Mouse (Mus musculus) adipocyte (in vitro differentiated cells): ENCODE results near the gene Elovl6.

ENCODE experiments used
- DNase-seq: peaks from one replicate; pipeline ENCODE4 v3.0.0-alpha.2; 2016; ENCODE audit warnings: low spot score

The Elovl6 gene

GRCm38 (mm10) chr3:129541456-129541855 lies 9.3 kb downstream of the Elovl6 start:
- DNase-seq: no peak

GRCm38 (mm10) chr3:129543376-129543775 lies 11.2 kb downstream of the Elovl6 start:
- no peak for DNase-seq

- DNase-seq: no peak
Measured at GRCm38 (mm10) chr3:129544217-129544616, 12.1 kb downstream of the Elovl6 start.

GRCm38 (mm10) chr3:129545228-129545627 lies 13.1 kb downstream of the Elovl6 start:
- no peak for DNase-seq

GRCm38 (mm10) chr3:129545801-129546200 lies 13.6 kb downstream of the Elovl6 start:
- DNase-seq: no peak

GRCm38 (mm10) chr3:129547837-129548435 lies 15.8 kb downstream of the Elovl6 start:
- DNase-seq: no peak

- DNase-seq: no peak
Measured at GRCm38 (mm10) chr3:129548760-129549159, 16.6 kb downstream of the Elovl6 start.

GRCm38 (mm10) chr3:129549546-129549945 lies 17.4 kb downstream of the Elovl6 start:
- DNase-seq: no peak

GRCm38 (mm10) chr3:129551581-129552290 lies 19.6 kb downstream of the Elovl6 start:
- no peak for DNase-seq

GRCm38 (mm10) chr3:129552370-129552769 lies 20.2 kb downstream of the Elovl6 start:
- no peak for DNase-seq

- DNase-seq: no peak
Measured at GRCm38 (mm10) chr3:129553173-129553572, 21.0 kb downstream of the Elovl6 start.

- DNase-seq: no peak
Measured at GRCm38 (mm10) chr3:129553661-129554060, 21.5 kb downstream of the Elovl6 start.

GRCm38 (mm10) chr3:129554436-129554835 lies 22.3 kb downstream of the Elovl6 start:
- DNase-seq: no peak

GRCm38 (mm10) chr3:129557048-129557447 lies 24.9 kb downstream of the Elovl6 start:
- no peak for DNase-seq

GRCm38 (mm10) chr3:129557566-129557965 lies 25.4 kb downstream of the Elovl6 start:
- no peak for DNase-seq

GRCm38 (mm10) chr3:129558016-129558955 lies 26.1 kb downstream of the Elovl6 start:
- no peak for DNase-seq

GRCm38 (mm10) chr3:129560068-129560467 lies 27.9 kb downstream of the Elovl6 start:
- no peak for DNase-seq

GRCm38 (mm10) chr3:129561011-129561410 lies 28.9 kb downstream of the Elovl6 start:
- DNase-seq: no peak

- no peak for DNase-seq
Measured at GRCm38 (mm10) chr3:129561853-129562252, 29.7 kb downstream of the Elovl6 start.

- no peak for DNase-seq
Measured at GRCm38 (mm10) chr3:129562411-129562810, 30.3 kb downstream of the Elovl6 start.

GRCm38 (mm10) chr3:129563807-129564206 lies 31.7 kb downstream of the Elovl6 start:
- no peak for DNase-seq

- no peak for DNase-seq
Measured at GRCm38 (mm10) chr3:129564852-129565251, 32.7 kb downstream of the Elovl6 start.

- DNase-seq: no peak
Measured at GRCm38 (mm10) chr3:129565458-129565857, 33.3 kb downstream of the Elovl6 start.
